Mouse (Mus musculus): ENCODE results near the gene Mlf2. TPM values are rescaled to one million over a fixed set of nuclear protein-coding genes. Genes with fewer than 3 reads are reported as not detected.

Mlf2 gene
- total RNA-seq, 2 experiments from 2014 or later = 627 to 642 TPM

DNA sequence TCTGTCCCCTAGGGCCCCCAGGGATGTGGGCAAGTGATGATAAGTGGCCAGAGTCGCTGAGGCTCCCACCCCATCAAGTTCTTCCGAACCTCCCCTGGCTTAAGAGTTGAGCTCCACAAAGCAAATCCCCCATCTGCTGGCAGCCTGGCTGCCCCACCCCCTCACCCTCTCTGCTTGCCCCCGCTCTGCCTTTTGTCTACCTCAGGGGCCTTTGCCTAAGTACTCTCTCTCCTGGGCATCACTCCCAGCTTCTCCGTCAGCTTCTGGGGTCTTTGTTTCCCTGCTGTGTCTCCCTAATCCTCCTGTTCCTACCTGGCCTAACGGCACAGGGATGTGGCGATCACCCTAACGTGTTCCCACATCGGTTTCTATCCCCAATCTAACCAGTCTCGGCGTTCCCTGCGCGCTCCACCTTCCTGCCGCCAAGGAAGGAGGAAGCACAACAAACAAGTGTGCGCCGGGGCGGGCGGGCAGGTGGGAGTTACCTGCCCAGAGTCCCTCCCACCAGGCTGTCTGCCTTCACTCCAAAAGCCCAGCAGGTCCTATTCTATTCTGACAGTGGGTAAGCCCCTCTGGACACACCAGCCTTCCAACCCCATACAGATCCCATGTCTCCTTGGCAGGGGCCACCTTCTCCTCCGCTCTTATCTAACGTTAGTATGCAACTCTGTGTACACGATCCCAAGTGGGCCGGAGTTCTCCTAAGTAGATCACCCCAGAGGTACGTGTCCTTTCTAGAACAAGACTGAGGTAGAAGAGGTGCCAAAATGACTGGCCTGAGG lies 15.8 kb upstream of the Mlf2 start:
- TF ChIP-seq CTCF (conservative IDR thresholded peaks at IDR 0.05) = no peak
- DNase-seq (ENCODE audit: low spot score in 2 of 2) = peak in 1 of 2 experiments; percentile 19
- Histone ChIP-seq H3K4me3 (peak overlapping the region; percentile 92), H3K27ac (peak overlapping the region; percentile 99)

DNA sequence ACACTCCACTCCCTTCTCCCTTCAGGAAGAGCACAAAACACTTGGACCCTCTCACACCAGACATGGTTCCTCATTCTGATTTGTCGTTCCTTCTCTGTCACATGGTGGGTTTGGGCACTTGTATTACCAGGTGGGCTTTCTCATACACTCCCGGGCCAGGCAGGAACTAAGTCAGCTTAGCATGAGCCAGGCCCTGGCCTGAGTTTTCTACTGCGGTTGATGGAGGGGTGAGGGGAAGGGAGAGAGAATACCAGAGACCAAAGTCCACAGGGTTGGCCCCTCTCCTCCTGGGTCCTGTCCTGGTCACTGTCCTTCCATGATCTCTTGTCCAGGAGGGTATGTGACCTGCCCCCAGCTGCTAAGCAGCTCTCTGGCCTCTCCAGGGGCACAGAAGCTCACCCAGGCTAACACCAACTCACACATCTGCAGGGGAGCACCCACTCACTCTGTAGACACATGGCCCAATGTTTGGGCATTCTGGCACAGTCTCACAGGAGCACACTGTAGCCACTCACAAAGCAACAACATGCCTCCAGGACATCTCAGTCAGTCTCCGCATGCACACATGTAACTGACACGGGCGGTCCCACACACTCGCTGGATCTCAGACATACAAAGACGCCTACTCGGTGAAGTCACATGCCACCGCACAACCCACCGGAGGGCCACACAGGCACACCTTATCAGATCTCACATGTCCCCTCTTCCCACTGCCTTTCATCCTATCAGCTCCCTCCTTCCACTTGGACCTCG lies 15.1 kb upstream of the Mlf2 start:
- H3K4me3 ChIP-seq = peak overlapping the region; percentile 92
- peak; percentile 62 to 67 for DNase-seq (ENCODE audit: low spot score in 2 of 2)
- TF ChIP-seq CTCF (conservative IDR thresholded peaks at IDR 0.05) = no peak
- peak overlapping the region; percentile 99 for H3K27ac ChIP-seq

DNA sequence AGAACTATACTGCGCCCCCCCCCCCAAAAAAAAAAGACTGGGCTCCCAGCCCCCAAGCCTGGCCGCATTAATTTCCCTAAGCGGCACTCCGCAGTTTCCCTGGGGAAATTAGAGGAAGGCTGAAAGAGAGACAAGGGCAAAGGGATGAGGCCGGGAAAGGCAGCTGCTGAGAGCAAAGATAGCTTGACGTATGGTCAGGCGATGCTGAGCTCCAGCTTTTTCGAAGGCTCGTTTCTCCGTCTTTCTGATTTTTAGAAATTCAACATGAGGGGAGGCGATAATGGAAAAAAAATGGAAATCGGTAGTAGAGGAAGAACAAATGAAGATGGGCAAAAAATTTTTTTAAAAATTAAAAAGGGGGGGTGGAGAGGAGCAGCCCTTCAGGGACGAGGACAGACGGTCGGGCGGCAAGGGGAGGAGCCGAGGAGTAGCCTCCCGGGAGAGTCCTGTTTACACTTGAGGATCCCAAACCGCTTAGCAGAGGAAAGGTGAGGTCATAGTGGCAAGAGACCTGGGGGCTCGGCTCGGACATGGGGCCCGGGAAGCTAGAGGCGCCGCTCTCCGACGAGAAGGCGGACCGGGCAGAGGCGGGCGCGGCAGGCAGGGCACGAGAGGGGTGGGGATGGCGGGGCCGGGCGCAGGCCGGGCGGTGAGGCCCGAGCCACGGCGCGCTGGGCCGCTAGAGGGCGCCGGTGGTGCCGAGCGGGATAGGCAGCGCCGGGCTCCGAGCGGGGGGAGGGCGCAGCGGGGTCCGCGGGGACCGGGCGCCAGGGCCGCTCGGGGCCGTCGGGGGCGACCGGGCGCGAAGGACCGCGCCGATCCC lies 14.3 kb upstream of the Mlf2 start:
- TF ChIP-seq CTCF (conservative IDR thresholded peaks at IDR 0.05) = peak; percentile 77
- Histone ChIP-seq H3K27ac (peak overlapping the region; percentile 99), H3K4me3 (peak overlapping the region; percentile 92)
- peak; percentile 83 to 93 for DNase-seq (ENCODE audit: low spot score in 2 of 2)

DNA sequence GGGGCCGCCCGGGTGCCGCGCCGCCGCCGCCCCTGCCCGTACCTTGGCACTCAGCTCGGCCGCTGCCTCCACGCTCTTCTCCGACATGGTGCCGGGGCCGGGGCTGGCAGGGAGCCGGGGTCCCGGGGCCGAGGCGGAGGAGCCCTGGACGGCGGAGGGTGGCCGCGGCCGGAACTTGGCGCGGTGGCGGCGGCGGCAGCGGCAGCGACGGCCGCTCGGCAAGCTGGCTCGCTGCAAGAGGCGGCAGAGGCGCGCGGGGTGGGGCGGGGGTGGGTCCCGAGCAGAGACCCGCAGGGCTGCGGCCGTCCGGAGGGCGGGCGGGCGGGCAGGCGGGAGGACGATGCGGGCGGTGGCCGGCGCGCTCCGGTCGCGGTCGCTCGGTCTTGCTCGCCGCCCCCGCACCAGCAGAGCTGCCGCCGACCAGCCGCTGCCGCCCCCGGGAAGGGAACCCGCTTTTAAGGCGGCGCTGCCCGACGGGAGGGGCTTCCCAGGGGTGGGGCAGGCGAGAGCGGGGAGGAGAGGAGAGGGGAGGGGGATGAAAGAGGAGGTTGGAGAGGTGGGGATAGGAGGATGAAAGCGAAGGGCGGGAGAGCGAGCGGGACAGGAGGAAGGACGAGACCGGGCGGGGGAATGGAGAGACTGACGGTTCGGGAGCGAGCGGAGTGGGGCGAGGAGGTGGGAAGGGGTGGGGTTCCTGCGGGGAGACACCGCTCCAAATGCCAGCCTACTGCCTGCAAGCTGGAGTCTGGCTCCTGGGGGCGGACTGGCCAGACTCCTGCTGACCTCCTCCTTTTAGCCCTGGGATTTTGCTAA lies 13.5 kb upstream of the Mlf2 start:
- DNase-seq (ENCODE audit: low spot score in 2 of 2) = peak; percentile 90 to 97
- no peak for TF ChIP-seq CTCF (conservative IDR thresholded peaks at IDR 0.05)
- peak overlapping the region; percentile 92 for H3K4me3 ChIP-seq
- H3K27ac ChIP-seq = peak overlapping the region; percentile 99

DNA sequence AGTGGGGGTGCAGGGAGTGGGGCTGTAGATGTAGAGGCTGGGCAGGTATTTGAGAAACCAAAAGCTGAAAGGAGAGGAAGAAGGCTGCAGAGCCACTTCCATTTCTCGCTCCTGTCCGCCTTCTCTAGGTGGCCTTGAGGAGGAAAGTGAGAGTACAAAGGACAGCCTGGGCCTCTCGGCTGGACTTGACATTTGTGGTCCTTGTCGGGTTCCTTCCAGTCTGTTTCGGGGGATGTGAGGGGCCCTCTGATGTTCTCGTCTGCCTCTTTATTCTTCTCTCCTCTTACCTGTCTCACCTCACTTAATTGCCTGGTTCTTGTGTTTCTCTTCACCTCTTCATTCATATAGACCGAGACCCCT lies 12.9 kb upstream of the Mlf2 start:
- DNase-seq (ENCODE audit: low spot score in 2 of 2) = no peak
- no peak for TF ChIP-seq CTCF (conservative IDR thresholded peaks at IDR 0.05)
- Histone ChIP-seq H3K4me3 (peak overlapping the region; percentile 92), H3K27ac (peak overlapping the region; percentile 99)

DNA sequence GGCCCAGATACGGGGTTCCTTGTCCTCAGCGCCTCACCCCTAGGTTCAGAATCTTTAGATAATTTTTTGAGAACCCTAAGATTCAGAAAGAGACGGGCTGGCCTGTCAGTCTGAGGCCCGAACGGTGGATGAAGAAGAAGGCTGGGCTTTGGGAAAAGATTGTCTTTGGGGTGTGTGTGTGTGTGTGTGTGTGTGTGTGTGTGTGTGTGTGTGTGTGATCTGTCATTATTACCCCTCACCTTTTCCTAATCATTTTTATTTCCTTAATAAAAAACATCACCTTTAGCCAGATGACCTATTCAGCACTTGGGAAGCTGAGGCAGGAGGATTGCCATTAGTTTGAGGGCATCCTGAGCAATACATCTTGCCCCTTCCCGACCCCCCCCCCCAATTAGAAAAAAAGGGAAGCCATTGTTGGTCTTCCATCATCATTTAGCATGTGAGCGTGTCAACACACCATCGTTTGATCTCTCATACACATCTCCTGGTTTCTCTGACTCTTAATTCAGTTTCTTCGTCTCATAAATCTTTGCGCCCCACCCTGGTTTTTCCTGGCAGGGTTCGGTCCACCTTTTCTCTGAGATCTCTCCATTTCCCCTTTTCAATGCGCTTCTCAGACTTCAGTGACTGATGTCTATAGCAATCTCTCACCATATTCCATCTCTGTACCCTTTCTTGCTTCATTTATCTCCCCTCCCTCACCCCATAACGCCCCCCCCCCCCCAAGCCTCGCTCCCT lies 12.1 kb upstream of the Mlf2 start:
- DNase-seq (ENCODE audit: low spot score in 2 of 2) = no peak
- no peak for TF ChIP-seq CTCF (conservative IDR thresholded peaks at IDR 0.05)
- Histone ChIP-seq H3K27ac (peak overlapping the region; percentile 99), H3K4me3 (peak overlapping the region; percentile 92)

DNA sequence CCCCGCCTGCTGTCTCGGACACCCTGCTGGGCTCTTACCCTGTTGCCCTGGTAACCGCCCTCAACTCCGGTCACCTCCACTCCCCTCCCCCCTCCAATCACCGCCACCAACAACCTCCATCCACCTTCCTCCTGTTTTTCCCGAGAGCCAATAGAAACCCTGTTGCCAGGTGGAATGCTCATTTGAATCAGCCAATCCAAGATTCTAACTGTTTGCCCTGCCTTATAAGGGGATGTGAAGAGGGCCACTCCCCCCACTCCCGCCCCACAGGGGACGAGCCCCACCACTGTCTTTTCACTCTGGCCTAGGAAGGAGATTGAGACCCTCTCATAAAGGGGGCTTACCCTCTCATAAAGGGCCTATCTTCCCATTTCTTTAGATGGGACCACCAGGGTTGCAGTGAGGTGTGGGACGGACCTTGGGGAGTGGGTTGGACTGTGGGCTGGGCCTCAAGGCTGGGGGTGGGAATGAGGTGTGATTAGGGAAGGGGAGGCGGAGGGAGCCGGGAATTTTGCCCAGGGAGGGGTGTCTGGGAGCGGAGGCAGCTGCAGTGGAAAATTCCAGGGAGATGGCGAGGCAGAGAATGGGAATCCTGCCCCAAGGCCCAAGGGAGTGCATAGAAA lies 11.4 kb upstream of the Mlf2 start, which contains the start of gene Ptms:
Gene Ptms (minus strand): TSS at position 409 of the 623 bp plus-strand sequence.
- Histone ChIP-seq H3K27ac (peak within 1 kb of the TSS; percentile 99), H3K4me3 (peak within 1 kb of the TSS; percentile 51)
- no peak for TF ChIP-seq CTCF (conservative IDR thresholded peaks at IDR 0.05)
- peak; percentile 91 to 96 for DNase-seq (ENCODE audit: low spot score in 2 of 2)

DNA sequence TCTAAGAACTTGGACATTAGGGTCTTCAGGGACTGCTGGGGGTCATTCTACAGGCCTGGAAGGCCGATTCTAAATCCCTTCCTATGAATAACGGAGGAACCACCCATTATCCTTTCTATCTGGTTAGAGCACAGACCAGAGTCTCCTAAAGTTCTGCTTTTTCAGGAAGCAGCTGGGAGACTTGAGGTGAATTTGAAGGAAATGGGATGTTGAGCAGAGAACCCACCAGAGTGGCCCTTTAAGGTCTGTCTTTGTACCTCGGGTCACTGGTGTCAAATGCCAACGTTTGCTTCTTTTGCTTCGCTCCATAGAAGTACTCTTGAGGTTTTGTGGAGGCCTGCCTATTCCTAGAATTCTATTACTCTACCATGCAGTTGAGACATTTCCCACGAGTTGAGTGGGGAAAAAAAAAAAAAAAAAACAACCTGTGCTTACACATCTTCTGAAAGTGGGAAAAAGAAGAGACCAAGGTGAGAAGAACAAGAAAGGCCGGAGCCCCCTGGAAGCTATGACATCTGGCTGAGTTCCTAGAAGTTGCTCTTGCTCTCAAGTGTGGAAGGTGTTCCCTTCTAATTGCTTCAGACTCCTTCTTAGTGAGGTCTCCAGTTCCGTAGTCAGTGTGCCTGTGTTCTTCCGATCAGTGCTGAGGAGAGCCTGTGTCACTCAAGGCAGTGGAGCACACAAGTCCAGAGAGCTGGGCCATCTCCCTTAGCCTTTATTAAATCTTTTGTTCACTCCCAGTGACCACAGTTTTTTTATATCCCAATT lies 10.7 kb upstream of the Mlf2 start:
- H3K27ac ChIP-seq = peak overlapping the region; percentile 99
- no peak for DNase-seq (ENCODE audit: low spot score in 2 of 2)
- TF ChIP-seq CTCF (conservative IDR thresholded peaks at IDR 0.05) = no peak
- peak overlapping the region; percentile 51 for H3K4me3 ChIP-seq

DNA sequence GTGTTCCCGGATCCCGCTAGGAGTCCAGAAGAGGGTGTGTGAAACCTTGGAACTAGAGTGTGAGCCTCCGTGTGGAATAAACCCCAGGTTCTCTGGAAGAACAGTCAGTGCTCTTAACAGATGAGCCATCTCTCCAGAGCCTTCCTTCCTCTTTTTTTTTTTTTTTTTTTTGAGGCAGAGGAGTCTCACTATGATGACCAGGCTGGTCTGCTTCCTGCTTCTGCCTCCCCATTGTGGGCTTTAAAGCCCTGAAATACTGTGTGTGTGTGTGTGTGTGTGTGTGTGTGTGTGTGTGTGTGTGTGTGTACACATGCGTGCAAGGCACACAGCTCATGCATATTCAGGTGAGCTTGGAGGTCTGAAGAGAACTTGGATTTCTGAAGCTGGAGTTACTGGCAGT lies 9.6 kb upstream of the Mlf2 start:
- DNase-seq (ENCODE audit: low spot score in 2 of 2) = no peak
- H3K27ac ChIP-seq = peak overlapping the region; percentile 99
- no peak overlapping the region for H3K4me3 ChIP-seq
- no peak for TF ChIP-seq CTCF (conservative IDR thresholded peaks at IDR 0.05)

DNA sequence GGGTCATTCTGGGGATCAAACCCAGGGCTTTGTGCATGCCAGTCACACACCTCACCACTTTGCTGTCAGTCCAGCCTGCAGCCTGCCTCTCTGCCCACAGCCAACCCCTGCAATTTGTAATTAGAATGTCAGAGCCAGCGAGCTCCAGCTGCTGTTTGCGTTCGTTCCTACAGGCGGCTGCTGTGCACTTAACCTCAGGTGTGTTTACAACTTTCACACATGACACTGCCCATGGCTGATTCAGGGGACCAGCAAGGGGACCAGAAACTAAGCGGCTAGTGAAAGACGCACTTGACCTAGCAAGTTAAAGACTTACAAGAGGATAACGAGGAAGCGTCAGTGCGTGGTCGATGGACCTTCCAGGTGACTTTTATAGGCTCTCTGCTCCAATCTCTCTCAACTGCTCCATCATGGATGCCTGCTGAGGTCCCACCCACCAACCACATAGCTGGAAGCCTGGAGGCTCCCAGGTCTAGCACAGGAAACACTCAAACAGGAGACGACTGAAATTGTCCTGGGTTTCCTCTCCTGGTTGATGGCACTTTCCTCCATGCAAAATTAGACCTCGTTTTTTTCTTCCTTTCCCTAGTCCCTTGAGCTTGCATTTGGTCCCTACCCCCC lies 5.9 kb upstream of the Mlf2 start:
- TF ChIP-seq CTCF (conservative IDR thresholded peaks at IDR 0.05) = no peak
- H3K4me3 ChIP-seq = no peak overlapping the region
- no peak for DNase-seq (ENCODE audit: low spot score in 2 of 2)
- no peak overlapping the region for H3K27ac ChIP-seq

Data from layer of hippocampus, adult 2 months (tissue).